Mouse (Mus musculus): ENCODE results near the gene Disp2.

- no peak for TF ChIP-seq CTCF (IDR thresholded peaks at IDR 0.05; ENCODE audit: insufficient read depth, low read depth, low read length)
- no peak for TF ChIP-seq POLR2A (IDR thresholded peaks at IDR 0.05; ENCODE audit: insufficient read depth, low read depth, low read length)
Measured at GRCm38 (mm10) chr2:118786525-118786924, 7.0 kb downstream of the Disp2 start.
